Mouse (Mus musculus): ENCODE results near the gene Lrrc20.

DNA sequence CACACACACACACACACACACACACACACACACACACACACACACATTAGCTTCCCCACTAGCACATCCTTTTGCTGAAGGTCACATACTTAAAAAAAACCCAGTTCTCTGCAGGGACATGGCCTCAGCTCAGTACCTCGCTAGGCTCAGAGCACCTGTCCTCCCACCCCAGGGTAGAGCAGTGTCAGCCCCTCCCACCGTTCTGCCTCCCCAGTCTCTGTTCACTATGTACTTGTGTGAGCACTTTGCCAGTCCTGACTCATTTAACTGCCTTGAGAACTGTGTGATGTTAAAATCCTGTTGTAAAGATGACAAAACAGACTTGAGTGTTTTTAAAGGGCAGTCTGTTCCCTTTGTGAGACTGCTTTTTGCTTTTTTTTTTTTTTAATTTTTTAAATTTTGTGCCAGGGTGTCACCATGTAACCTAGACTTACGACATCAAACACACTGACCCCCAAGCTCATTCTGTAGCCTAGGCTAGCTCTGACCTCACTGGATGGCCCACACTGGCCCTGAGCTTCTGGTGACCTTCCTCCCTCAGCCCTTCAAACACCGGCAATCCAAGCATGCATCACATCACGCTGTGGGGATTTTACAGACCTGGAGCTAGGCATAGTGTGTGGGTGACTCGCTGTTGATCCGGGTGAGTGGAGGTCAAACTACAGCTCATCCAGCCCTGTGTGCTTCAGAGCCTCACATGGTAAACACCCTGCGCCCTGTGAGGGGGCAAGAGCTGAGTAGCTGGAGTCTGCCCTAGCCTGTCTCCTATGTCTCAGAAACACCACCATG lies 11.1 kb downstream of the Lrrc20 start:
- TF ChIP-seq CTCF (IDR thresholded peaks at IDR 0.05; ENCODE audit: extremely low read depth, insufficient read depth, insufficient read length, insufficient replicate concordance) (no peak), POLR2A (IDR thresholded peaks at IDR 0.05; ENCODE audit: low read depth, low read length) (no peak)

All from spleen, adult 2 months (tissue).